Mouse (Mus musculus) kidney, embryonic 15.5 days (tissue): ENCODE data around the gene Stat6. TPM values are rescaled to one million over a fixed set of nuclear protein-coding genes. Genes with fewer than 3 reads are reported as not detected.
A peak's percentile ranks its signal among the peaks of the same experiment; 100 is the strongest.

Experiments used
- ATAC-seq: fragments of 200-750 bp; cut with Nextera tagmentation; replicated peaks from 2 replicates; pipeline ENCODE4 v1.8.0; 2017; ENCODE audit warnings: moderate TSS enrichment; ENCODE audit not compliant: low FRiP score
- H3K27ac ChIP-seq: fragments of 300-500 bp; sonication (generic); 2 replicates; pipeline ENCODE4 v1.5.1; 2015; ENCODE audit warnings: mild to moderate bottlenecking, inconsistent platforms
- H3K27me3 ChIP-seq: fragments of 300-500 bp; sonication (generic); 2 replicates; pipeline ENCODE4 v1.6.1; 2015; ENCODE audit warnings: inconsistent platforms
- H3K36me3 ChIP-seq: fragments of 300-500 bp; sonication (generic); 2 replicates; pipeline ENCODE4 v1.6.1; 2015; ENCODE audit warnings: inconsistent platforms
- H3K4me1 ChIP-seq: fragments of 300-500 bp; sonication (generic); 2 replicates; pipeline ENCODE4 v1.6.1; 2015; ENCODE audit warnings: inconsistent platforms
- H3K4me2 ChIP-seq: fragments of 300-500 bp; sonication (generic); 2 replicates; pipeline ENCODE4 v1.6.1; 2015; ENCODE audit warnings: moderate library complexity, mild to moderate bottlenecking, inconsistent platforms
- H3K4me3 ChIP-seq: fragments of 300-500 bp; sonication (generic); replicated peaks from 2 replicates; pipeline ENCODE4 v1.5.1; 2015; ENCODE audit warnings: mild to moderate bottlenecking, inconsistent platforms
- H3K9ac ChIP-seq: fragments of 300-500 bp; sonication (generic); 2 replicates; pipeline ENCODE4 v1.6.1; 2015; ENCODE audit warnings: mild to moderate bottlenecking, inconsistent platforms
- H3K9me3 ChIP-seq: fragments of 300-500 bp; sonication (generic); replicated peaks from 2 replicates; pipeline ENCODE4 v1.6.1; 2016; ENCODE audit warnings: inconsistent platforms
- WGBS: fragments of 180-500 bp; shearing (Covaris S2); methylation state at CpG from one replicate; pipeline ENCODE4 v1.1.7; 2015; ENCODE audit warnings: mixed read lengths; 5-methylcytosine and 5-hydroxymethylcytosine counted together
- polyA plus RNA-seq: library from polyadenylated mRNA; unstranded; fragments of >200 nt; fragmentation: Nextera tagmentation; extraction: Ambion mirVana; gene quantifications from 2 replicates; pipeline ENCODE4 v1.2.1, GENCODE M21; 2015

Stat6 gene
- polyA plus RNA-seq, 1 experiment from 2014 or later: 27.2 TPM

DNA sequence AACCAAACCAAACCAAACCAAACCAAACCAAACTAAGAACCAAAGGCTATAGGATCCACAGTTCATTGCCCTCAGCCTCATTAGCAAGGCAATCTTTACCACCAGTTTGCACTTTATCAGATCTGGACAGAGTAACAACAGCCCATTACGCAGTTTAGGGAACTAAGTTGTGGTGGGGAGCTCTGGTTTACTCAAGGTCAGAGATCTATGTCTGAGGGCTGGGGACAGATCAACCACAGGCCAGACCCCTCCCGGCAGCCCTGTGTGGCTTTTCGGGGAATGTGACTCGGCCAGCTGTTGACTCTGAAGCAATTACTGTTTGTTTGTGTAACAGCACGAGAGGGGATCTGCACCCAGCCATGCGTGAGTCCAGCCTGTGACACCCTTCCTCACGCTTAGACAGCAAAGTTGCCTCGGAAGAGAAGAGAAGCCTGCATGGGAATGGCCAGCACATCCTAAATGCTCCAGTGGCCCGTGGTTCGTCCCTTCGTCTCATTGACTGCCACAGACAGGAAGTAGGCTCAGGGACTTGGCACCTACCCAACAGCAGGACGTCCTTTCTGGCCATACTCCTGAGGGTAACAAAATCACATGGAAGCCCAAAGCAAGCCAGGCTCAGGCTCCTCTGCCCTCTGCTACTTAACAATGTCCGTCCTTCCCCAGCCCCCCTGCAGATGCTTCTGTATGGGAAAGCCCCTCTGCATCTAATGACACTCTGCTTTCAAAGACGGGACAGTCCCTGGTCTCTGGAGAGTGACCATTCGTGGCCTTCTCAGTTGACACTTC lies 38.1 kb upstream of the Stat6 start:
- Histone ChIP-seq H3K27ac (peak overlapping the region; percentile 70), H3K4me1 (peaks cover 66% of the 10 kb centered on the region), H3K4me3 (no peak overlapping the region), H3K27me3 (no peaks in the 10 kb centered on the region), H3K36me3 (peaks cover 33% of the 10 kb centered on the region), H3K9me3 (no peaks in the 10 kb centered on the region), H3K4me2 (peak overlapping the region; percentile 32), H3K9ac (no peak overlapping the region)
- WGBS: 7% methylated on average over 15 of the region's 15 CpGs
- peak; percentile 53 for ATAC-seq

DNA sequence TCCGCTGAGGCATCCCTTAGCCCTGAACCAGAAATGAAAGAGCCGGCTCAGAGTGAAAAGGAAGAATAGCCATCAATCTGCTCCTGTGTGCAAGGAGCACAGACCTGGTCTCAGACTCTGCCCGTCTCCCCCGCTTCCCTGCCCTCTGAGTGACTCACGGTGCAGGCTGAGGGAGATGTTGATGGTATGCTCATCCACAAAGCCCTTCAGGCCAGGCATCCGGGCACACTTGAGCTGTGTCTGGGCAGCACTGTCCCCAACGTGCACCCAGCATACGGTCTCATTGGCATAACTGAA lies 37.6 kb upstream of the Stat6 start:
- no peak overlapping the region for H3K4me2 ChIP-seq
- H3K4me3 ChIP-seq: no peak overlapping the region
- no peaks in the 10 kb centered on the region for H3K27me3 ChIP-seq
- peak; percentile 31 for ATAC-seq
- H3K4me1 ChIP-seq: peaks cover 62% of the 10 kb centered on the region
- no peaks in the 10 kb centered on the region for H3K9me3 ChIP-seq
- H3K9ac ChIP-seq: no peak overlapping the region
- WGBS: 50% methylated on average over 8 of the region's 8 CpGs
- peak overlapping the region; percentile 70 for H3K27ac ChIP-seq
- peaks cover 36% of the 10 kb centered on the region for H3K36me3 ChIP-seq

DNA sequence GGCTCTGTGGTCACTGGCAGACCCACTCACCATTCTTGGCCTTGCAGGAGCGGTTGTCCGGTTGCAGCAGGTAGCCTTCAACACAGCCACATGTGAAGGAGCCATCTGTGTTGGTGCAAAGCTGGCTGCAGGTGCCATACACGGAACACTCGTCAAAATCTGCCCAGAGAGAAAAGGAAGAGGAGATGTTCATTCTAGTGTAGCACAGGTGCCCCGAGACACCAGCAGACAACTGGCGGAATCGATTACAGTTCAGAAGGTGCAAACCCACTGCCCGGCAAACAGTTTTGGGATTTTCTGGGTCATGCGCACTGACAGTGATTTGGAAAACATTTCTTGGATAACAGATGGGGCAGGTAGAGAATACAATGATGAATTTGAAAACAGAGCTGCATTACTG lies 37.0 kb upstream of the Stat6 start:
- Histone ChIP-seq H3K4me2 (no peak overlapping the region), H3K27me3 (no peaks in the 10 kb centered on the region), H3K4me3 (no peak overlapping the region), H3K9me3 (no peaks in the 10 kb centered on the region), H3K36me3 (peaks cover 42% of the 10 kb centered on the region), H3K27ac (0 out of 2 replicates have a peak overlapping the region, but pooled peaks have one; percentile 70), H3K4me1 (peaks cover 56% of the 10 kb centered on the region), H3K9ac (no peak overlapping the region)
- 89% methylated on average over 9 of the region's 9 CpGs for WGBS
- ATAC-seq: no peak

DNA sequence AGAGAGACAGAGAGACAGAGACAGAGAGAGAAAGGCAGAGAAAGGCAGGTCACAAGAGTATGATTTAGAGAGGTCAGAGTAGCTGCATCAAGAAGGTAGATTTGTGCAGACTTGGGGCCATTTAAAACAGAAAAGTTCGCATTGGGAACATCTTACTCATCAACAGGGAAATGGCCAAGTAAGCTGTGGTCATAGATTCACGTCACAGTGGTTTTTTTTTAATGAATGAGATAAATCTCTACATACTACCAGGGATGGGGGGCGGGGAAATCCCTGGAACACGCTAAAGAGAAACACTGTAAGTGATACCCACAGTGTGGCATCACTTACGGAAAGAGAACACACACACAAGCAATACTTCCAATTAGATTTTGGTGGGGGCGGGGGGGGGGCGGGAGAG lies 35.7 kb upstream of the Stat6 start:
- H3K4me3 ChIP-seq: no peak overlapping the region
- no peak for ATAC-seq
- H3K36me3 ChIP-seq: peaks cover 49% of the 10 kb centered on the region
- no peak overlapping the region for H3K4me2 ChIP-seq
- H3K27ac ChIP-seq: no peak overlapping the region
- 84% methylated on average over 7 of the region's 7 CpGs for WGBS
- H3K9me3 ChIP-seq: no peaks in the 10 kb centered on the region
- no peak overlapping the region for H3K9ac ChIP-seq
- H3K4me1 ChIP-seq: peaks cover 49% of the 10 kb centered on the region
- H3K27me3 ChIP-seq: no peaks in the 10 kb centered on the region

DNA sequence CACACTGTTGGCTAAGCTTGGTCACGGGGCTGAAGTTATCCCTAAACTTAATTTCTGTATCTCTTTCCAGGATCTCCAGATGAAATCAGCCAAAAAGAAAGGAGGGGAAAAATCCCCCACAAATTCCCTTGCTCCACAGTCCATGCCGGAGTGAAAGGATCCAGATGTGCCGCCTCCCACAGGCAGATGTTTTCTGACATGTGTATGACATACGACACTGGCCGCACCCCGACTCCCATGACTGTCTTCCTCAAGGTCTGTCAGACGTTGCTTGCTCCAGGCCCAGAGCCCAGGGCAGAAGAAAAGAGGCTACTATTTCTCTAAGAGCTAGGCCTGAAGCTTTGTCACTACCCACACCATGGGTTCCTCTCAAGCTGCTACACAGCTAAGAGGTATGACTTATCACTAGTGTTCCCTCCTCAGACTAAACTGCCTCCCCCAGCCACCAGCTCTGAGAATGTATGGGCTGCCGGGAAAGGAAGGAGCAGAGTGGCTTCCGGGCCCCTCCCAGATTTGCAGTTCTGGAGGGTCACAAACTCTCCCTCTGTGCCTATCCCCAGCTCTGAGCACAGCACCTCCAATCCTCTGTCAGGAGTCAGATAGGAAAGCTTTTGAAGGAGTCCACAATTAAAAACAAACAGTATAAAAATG lies 33.2 kb upstream of the Stat6 start:
- peaks cover 52% of the 10 kb centered on the region for H3K36me3 ChIP-seq
- ATAC-seq: no peak
- H3K9me3 ChIP-seq: no peaks in the 10 kb centered on the region
- no peak overlapping the region for H3K4me3 ChIP-seq
- peaks cover 38% of the 10 kb centered on the region for H3K4me1 ChIP-seq
- H3K27me3 ChIP-seq: no peaks in the 10 kb centered on the region
- 49% methylated on average over 9 of the region's 9 CpGs for WGBS
- no peak overlapping the region for H3K4me2 ChIP-seq
- H3K9ac ChIP-seq: no peak overlapping the region
- H3K27ac ChIP-seq: peak overlapping the region; percentile 66

DNA sequence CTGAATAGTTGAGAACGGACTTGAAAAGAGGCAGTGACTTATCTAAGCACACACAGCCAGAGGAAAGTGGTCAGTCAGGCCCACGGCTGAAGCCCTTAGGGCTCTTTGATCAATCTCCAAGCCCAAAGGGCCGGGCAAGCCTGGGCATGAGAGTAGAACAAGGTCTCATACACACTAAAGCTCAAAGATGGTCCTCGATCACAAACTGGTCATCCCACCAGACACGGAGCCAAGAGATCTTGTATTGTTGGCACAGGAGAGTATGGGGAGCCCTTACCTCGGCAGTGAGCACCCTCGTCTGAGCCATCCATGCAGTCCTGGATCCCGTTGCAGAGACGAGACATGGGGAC lies 32.7 kb upstream of the Stat6 start:
- Histone ChIP-seq H3K4me1 (peaks cover 38% of the 10 kb centered on the region), H3K4me2 (no peak overlapping the region), H3K27me3 (no peaks in the 10 kb centered on the region), H3K27ac (peak overlapping the region; percentile 66), H3K9me3 (no peaks in the 10 kb centered on the region), H3K9ac (no peak overlapping the region), H3K36me3 (peaks cover 49% of the 10 kb centered on the region), H3K4me3 (no peak overlapping the region)
- WGBS: 82% methylated on average over 9 of the region's 9 CpGs
- no peak for ATAC-seq

DNA sequence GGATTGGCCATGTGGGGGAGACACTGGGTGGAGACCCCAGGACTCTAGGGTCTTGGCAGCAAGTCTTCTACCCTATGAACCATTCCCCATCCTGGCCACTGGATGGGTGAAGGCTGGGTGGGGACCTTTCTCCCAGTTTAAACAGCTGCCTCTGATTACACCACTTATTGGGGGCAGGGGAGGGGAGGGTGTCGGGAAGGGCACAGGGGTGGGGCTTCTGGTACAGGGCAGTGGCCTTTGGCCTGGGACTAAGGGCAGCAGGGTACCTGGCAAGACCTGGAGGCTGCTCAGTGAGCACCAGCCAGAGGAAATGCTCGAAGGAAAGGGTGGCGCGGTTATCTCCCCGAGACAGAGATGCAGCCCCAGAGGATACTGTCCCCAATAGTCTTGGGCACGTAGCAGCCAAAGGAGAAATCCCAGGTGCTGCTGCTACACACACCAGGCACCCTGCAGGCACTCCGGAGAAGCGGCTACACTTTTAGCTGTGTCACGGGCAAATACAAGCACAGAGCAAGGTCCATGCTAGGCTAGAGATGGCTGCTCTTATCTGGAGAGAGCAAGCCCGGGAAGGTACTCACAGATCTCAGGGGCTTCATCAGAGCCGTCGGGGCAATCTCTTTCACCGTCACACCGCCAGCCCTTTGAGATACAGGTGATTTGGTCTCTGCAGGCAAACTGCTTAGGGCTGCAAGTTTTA lies 30.6 kb upstream of the Stat6 start:
- H3K9me3 ChIP-seq: no peaks in the 10 kb centered on the region
- peaks cover 2% of the 10 kb centered on the region; the same call in 1 of the 2 replicates for H3K27me3 ChIP-seq
- no peak for ATAC-seq
- no peak overlapping the region for H3K4me2 ChIP-seq
- no peak overlapping the region for H3K9ac ChIP-seq
- H3K4me1 ChIP-seq: peaks cover 51% of the 10 kb centered on the region
- no peak overlapping the region for H3K4me3 ChIP-seq
- 87% methylated on average over 14 of the region's 14 CpGs for WGBS
- peaks cover 35% of the 10 kb centered on the region for H3K36me3 ChIP-seq
- no peak overlapping the region for H3K27ac ChIP-seq

DNA sequence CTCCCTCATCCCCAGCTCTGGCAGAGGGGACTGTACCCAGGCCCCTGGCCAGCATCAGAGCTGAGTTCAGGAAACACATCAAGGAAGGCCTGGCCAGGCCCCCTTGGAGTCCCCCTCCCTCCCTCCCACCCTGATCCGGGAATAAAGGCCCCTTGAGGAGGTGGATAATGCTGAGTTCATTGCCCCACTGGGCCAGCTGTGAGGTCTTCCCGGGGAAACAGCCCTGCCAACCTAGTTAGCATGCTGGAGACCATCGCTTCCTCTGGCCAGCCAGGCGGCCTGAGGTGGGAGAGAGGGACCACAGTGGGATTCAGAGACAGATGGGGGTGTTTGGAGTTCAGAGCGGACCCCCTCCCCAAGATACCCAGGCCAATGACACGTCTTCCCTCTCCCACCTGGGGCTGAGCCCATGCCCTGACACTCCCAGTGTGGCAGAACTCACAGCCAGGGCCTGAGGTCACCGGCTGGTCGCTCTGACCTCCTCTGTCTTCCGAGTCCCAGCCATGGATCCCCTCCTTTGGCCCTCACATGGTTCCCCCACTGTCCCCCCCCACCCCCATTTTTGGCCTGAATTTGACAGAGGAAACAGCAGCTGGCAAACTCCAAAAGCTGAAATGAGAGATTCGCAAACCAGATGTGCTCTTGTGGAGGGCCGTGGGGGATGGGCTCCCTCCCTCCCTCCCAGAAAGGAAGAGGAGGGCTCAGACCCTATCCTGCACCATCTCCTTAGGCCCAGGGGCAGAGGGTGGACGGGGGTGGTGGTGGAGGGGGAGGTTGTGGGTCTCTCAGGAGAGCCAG lies 28.4 kb upstream of the Stat6 start:
- peaks cover 64% of the 10 kb centered on the region for H3K4me1 ChIP-seq
- WGBS: 31% methylated on average over 12 of the region's 12 CpGs

DNA sequence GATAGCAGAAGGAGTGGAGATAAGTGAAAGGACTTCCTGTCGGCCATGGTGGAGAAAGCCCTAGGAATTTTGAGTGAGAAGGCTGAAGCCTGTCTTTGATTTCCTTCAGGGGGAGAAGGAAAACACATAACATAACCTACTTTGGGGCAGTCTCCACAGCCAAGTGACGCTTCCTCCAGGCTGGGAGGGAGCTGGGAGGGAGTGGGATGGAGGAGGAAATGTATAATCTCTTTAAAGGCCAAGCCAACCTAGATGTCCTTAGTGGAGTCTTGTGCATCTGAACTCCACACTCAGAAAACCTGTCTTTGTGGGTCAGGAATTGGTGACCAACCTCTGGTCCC lies 27.8 kb upstream of the Stat6 start:
- Histone ChIP-seq H3K27me3 (peaks cover 7% of the 10 kb centered on the region), H3K4me3 (no peak overlapping the region), H3K4me2 (peak overlapping the region; percentile 35), H3K36me3 (peaks cover 23% of the 10 kb centered on the region), H3K4me1 (peaks cover 66% of the 10 kb centered on the region), H3K27ac (peak overlapping the region; percentile 90), H3K9me3 (no peaks in the 10 kb centered on the region), H3K9ac (no peak overlapping the region)
- WGBS: 18% methylated on average over 2 of the region's 2 CpGs
- no peak for ATAC-seq

More for the DNA sequence above, 28.4 kb upstream of the Stat6 start:
- Histone ChIP-seq H3K4me3 (no peak overlapping the region), H3K9ac (0 out of 2 replicates have a peak overlapping the region, but pooled peaks have one; percentile 10), H3K27me3 (peaks cover 4% of the 10 kb centered on the region; the same call in 1 of the 2 replicates), H3K4me2 (peak overlapping the region; percentile 35), H3K27ac (peak overlapping the region; percentile 90), H3K9me3 (no peaks in the 10 kb centered on the region), H3K36me3 (peaks cover 26% of the 10 kb centered on the region)
- ATAC-seq: 0 out of 2 replicates have a peak, but pooled peaks have one; percentile 7

DNA sequence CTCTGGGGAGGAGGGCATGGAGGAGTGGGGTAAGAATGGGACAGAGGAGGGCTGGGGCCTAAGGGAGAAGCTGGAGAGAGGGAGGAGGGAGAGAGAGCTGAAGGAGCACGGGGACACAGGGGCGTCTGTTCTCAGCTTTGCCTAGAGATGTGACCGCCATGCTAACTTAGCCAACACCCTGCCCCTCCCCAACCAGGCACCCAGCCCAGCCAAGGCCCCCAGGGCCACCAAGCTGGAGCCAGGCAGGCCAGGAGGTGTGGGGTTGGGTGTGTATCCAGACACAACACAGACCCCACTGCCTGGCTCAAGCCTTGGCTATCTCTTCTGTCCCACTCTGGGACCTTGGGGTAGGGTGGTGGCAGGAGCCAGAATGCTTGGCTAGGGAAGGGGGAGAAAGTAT lies 27.2 kb upstream of the Stat6 start:
- Histone ChIP-seq H3K4me2 (peak overlapping the region; percentile 32), H3K4me1 (peaks cover 72% of the 10 kb centered on the region), H3K9me3 (no peaks in the 10 kb centered on the region), H3K27me3 (peaks cover 9% of the 10 kb centered on the region), H3K27ac (peak overlapping the region; percentile 90), H3K9ac (no peak overlapping the region), H3K4me3 (no peak overlapping the region), H3K36me3 (peaks cover 18% of the 10 kb centered on the region)
- WGBS: 61% methylated on average over 3 of the region's 3 CpGs
- ATAC-seq: no peak

DNA sequence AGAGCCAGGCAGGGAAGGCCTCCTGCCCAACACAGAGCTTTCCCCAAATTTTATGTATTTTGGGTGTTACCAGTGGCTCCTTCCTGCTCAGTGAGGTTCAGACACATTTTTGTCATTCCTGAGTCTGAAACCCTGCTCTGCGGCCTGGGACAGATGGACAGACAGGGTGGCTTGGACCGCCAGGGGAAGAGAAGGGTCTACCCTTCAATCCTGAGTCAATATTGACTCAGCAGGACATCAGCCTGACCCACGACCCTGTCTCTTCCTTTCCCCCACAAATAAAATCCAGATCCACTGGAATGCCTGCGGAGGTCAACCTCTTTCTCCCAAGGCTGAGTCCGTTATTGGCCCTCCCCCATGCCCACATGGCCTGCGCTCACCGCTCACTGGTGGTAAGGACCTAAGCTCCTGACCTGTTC lies 26.5 kb upstream of the Stat6 start:
- H3K9me3 ChIP-seq: no peaks in the 10 kb centered on the region
- peak overlapping the region; percentile 32 for H3K4me2 ChIP-seq
- 0 out of 2 replicates have a peak overlapping the region, but pooled peaks have one; percentile 14 for H3K9ac ChIP-seq
- H3K4me1 ChIP-seq: peaks cover 74% of the 10 kb centered on the region
- no peak for ATAC-seq
- H3K36me3 ChIP-seq: peaks cover 14% of the 10 kb centered on the region
- WGBS: 24% methylated on average over 7 of the region's 7 CpGs
- H3K27ac ChIP-seq: peak overlapping the region; percentile 90
- no peak overlapping the region for H3K4me3 ChIP-seq
- H3K27me3 ChIP-seq: peaks cover 9% of the 10 kb centered on the region
